ENCODE assay signal across 9 mouse cellular contexts in the genomic region with DNA sequence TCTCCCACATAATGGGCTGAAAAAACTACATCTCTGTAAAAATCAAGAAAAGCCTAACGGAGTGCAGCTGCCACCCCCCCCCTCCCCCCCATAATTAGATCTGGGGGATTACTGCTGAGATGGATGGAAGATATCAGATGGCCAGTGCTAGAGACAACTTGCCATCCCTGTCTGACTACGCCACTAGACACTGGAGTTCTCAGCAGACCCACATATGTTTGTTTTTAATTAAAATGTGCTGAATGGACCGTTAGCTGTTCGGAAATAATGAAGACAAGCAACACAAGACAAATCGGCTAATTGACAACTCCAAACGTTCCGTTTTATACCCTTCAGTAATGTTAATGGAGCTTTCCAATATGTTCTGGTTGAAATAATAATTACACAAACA.
DNase-seq lines count a peak whose midpoint lies in the region; ATAC-seq and TF ChIP-seq lines count a peak whose summit lies in the region.
"Had no signal": no experiment of that assay in that cellular context is flagged by ENCODE, and none has a peak within 500 bp of the region (broad histone marks: within the 10 kb centered on the region; RNA-seq: fewer than 3 reads in every experiment).

No protein-coding gene starts in this region.

- intact Hi-C loops in gastrocnemius, adult 2 months (cut with DNase I): no loop called here

- H3K9me3 ChIP-seq in lung, embryonic 15.5 days: no peaks in the 10 kb centered on the region
- H3K9me3 ChIP-seq in limb, embryonic 15.5 days: no peaks in the 10 kb centered on the region
- no peaks in the 10 kb centered on the region for H3K9me3 ChIP-seq in stomach, postnatal 0 days (ENCODE audit: control insufficient read depth, low read length)

- ATAC-seq in lung, embryonic 15.5 days (ENCODE audit: borderline replicate concordance, extremely low read depth, low FRiP score, low TSS enrichment): no peak
- no peak for ATAC-seq in limb, embryonic 15.5 days (ENCODE audit: insufficient number of reproducible peaks, low FRiP score, low TSS enrichment, low read depth)
- ATAC-seq in stomach, postnatal 0 days (ENCODE audit: low FRiP score, low TSS enrichment): no peak; the same call in 1 of the 2 replicates

- WGBS in lung, embryonic 15.5 days: 50% methylated on average over 7 of the region's 7 CpGs
- WGBS in limb, embryonic 15.5 days: 45% methylated on average over 7 of the region's 7 CpGs
- whole genome bisulfite sequencing in stomach, postnatal 0 days: 66% methylated on average over 7 of the region's 7 CpGs

- H3K4me2 ChIP-seq in lung, embryonic 15.5 days: peak overlapping the region; percentile 30; the same call in 1 of the 2 replicates
- peak overlapping the region; percentile 15; the same call in 1 of the 2 replicates for H3K4me2 ChIP-seq in limb, embryonic 15.5 days
- H3K4me2 ChIP-seq in stomach, postnatal 0 days (replicated peaks; ENCODE audit: low read depth): peak overlapping the region; percentile 29

- no peak overlapping the region for H3K9ac ChIP-seq in lung, embryonic 15.5 days
- no peak overlapping the region for H3K9ac ChIP-seq in limb, embryonic 15.5 days
- no peak overlapping the region for H3K9ac ChIP-seq in stomach, postnatal 0 days (ENCODE audit: low read length)

- TF ChIP-seq CTCF in gastrocnemius, adult 2 months (IDR thresholded peaks at IDR 0.05): no peak
- no peak for TF ChIP-seq CTCF in stomach, postnatal 0 days (IDR thresholded peaks at IDR 0.05; ENCODE audit: low read depth)

- no peaks in the 10 kb centered on the region for H3K36me3 ChIP-seq in lung, embryonic 15.5 days
- H3K36me3 ChIP-seq in limb, embryonic 15.5 days: no peaks in the 10 kb centered on the region
- no peaks in the 10 kb centered on the region for H3K36me3 ChIP-seq in stomach, postnatal 0 days (ENCODE audit: control insufficient read depth, insufficient read depth, low read length)
- H3K36me3 ChIP-seq: G1E had no signal

- peak overlapping the region; percentile 67 for H3K4me3 ChIP-seq in gastrocnemius, adult 2 months
- no peak overlapping the region for H3K4me3 ChIP-seq in lung, embryonic 15.5 days
- no peak overlapping the region for H3K4me3 ChIP-seq in limb, embryonic 15.5 days
- H3K4me3 ChIP-seq in stomach, postnatal 0 days (ENCODE audit: low read depth, low read length): no peak overlapping the region

- DNase-seq in gastrocnemius, adult 2 months: no peak
- DNase-seq in gastrocnemius, adult 8-10 months (ENCODE audit: low spot score in 2 of 2): no peak
- no peak for DNase-seq in lung, adult 18-20 months
- no peak for DNase-seq in stomach, postnatal 0 days (ENCODE audit: low spot score)
- no peak for DNase-seq in adrenal gland, adult 18-20 months (ENCODE audit: low spot score in 2 of 2)
- DNase-seq in cerebellum, postnatal 14 days: no peak

- peaks cover 18% of the 10 kb centered on the region for H3K4me1 ChIP-seq in lung, embryonic 15.5 days
- H3K4me1 ChIP-seq in limb, embryonic 15.5 days: peaks cover 6% of the 10 kb centered on the region
- no peaks in the 10 kb centered on the region for H3K4me1 ChIP-seq in stomach, postnatal 0 days (replicated peaks; ENCODE audit: control insufficient read depth, insufficient read depth)

- TF ChIP-seq EP300 in stomach, postnatal 0 days (optimal IDR thresholded peaks at IDR 0.05): no peak

- no peaks in the 10 kb centered on the region for H3K27me3 ChIP-seq in lung, embryonic 15.5 days
- H3K27me3 ChIP-seq in limb, embryonic 15.5 days: no peaks in the 10 kb centered on the region
- H3K27me3 ChIP-seq in stomach, postnatal 0 days (ENCODE audit: control insufficient read depth, insufficient read depth, low read length): no peaks in the 10 kb centered on the region

- peak overlapping the region; percentile 74 for H3K27ac ChIP-seq in gastrocnemius, adult 2 months
- no peak overlapping the region for H3K27ac ChIP-seq in lung, embryonic 15.5 days
- H3K27ac ChIP-seq in limb, embryonic 15.5 days: no peak overlapping the region
- H3K27ac ChIP-seq in stomach, postnatal 0 days (replicated peaks): no peak overlapping the region; the same call in 1 of the 2 replicates
